Mouse (Mus musculus) heart, postnatal 4 days (tissue): Measurements from ENCODE around the gene Prkca. TPM values are rescaled to one million over a fixed set of nuclear protein-coding genes. Genes with fewer than 3 reads are reported as not detected.

Experiments
- DNase-seq: peaks from one replicate; pipeline ENCODE4 v3.0.0; 2021
- total RNA-seq, 2 experiments: library from RNA; stranded (reverse); gene quantifications; 2 replicates each; pipeline ENCODE4 v1.2.3; 2021

The Prkca gene
- total RNA-seq, 2 experiments from 2014 or later, result 52.2 to 57.1 TPM

DNA sequence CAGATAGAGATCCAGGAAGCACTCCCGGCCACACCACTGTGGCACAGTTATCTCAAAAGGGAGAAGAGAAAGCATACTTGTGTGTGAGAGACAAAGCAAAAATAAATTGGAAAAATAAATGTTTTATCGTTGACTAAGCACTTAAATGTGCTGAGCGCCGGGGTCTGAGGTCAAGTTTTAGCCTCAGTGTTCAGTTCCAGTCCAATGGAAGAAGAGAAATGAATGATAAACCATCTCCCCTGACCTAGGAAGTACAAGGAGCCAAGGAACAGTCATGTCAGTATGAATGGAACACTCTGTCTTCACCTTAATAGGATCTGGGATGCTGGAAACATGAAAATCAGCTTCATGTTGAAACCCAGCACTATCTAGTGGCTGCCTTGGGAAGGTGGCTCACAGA lies 113.6 kb downstream of the Prkca start:
- no peak for DNase-seq

GRCm38 (mm10) chr11:108229176-108229946 lies 114.4 kb downstream of the Prkca start:
- DNase-seq, result no peak

- no peak for DNase-seq
Observed at GRCm38 (mm10) chr11:108228497-108228896, 115.2 kb downstream of the Prkca start.

GRCm38 (mm10) chr11:108226248-108226647 lies 117.5 kb downstream of the Prkca start:
- DNase-seq, result no peak

- no peak for DNase-seq
Observed at GRCm38 (mm10) chr11:108224233-108224973, 119.3 kb downstream of the Prkca start.

GRCm38 (mm10) chr11:108223613-108224232 lies 120.0 kb downstream of the Prkca start:
- no peak for DNase-seq

- no peak for DNase-seq
Observed at GRCm38 (mm10) chr11:108223154-108223553, 120.6 kb downstream of the Prkca start.

- DNase-seq, result no peak
Observed at GRCm38 (mm10) chr11:108222616-108223015, 121.1 kb downstream of the Prkca start.

GRCm38 (mm10) chr11:108222026-108222425 lies 121.7 kb downstream of the Prkca start:
- DNase-seq, result no peak

- DNase-seq, result no peak
Observed at GRCm38 (mm10) chr11:108221124-108221835, 122.4 kb downstream of the Prkca start.

GRCm38 (mm10) chr11:108220605-108221004 lies 123.1 kb downstream of the Prkca start:
- no peak for DNase-seq

- no peak for DNase-seq
Observed at GRCm38 (mm10) chr11:108217043-108217442, 126.7 kb downstream of the Prkca start.

DNA sequence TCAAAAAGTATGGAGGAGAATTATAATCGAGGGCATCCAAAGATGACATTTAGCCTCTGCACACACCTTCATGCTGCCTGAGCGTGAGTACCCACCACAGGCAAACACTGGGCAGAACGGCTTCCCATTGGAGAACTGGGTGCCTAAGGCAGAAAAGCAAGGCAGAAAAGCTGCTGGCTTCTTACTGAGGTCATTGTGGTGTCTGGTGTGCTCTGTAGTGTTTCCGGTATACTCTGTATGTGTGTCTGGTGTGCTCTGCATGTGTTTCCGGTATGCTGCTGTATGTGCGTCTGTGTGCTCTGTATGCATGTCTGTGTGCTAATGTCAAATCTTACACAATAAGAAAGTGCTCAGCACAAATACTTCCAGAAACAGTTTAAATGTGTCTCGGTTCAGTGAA lies 127.7 kb downstream of the Prkca start:
- no peak for DNase-seq

GRCm38 (mm10) chr11:108215466-108215865 lies 128.3 kb downstream of the Prkca start:
- peak; percentile 84 for DNase-seq

DNA sequence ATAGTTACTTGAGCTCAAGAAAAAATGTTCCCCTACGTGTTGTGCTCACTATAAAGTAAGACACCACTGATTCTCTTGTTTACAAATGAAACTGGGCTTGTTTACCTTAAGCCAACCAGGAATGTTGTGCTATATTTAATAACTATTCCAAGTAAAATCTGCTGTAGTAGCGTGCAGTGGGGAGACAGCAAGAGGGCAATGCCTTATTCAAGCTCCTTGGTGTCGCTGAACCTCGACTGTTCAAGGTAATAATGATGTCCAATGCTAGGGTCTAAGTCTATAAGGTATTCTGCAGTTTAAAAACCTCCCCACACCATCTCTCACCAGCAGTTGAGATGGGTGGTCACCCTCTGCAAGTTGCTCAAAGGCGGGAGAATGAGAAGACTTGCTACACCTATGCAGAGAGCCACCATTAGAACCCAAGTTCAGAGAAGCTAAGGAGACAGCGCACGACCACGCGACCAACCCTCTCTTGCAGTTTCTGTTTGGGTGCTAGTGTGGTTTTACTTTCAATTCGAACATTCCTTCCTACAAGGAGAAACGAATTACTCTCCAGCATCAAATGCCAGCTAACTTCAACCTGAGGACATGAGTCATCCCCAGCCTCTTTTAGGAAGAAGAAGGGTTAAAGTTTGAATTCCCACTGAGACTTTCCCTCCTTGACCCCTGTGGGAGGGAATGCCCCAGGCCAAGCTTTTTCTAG lies 129.1 kb downstream of the Prkca start:
- no peak for DNase-seq

DNA sequence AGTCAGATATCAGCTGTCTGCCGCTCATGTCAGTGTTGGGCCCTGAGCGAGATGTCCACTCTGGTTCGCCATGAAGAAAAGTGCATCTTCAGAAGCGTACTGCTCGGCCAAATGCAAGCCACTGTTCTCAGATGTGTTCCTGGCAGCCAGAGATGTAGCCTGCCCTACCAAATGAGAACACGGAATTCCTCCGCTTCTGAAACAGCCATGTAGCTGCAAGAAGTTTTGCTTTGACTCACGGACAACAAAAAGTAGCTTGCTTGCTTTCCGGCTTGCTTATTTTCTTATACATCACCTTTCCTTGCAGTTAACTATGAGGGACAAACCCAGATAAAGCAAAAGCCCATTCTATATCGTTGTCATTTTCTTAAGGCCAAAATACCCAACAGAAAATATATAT lies 129.9 kb downstream of the Prkca start:
- no peak for DNase-seq

DNA sequence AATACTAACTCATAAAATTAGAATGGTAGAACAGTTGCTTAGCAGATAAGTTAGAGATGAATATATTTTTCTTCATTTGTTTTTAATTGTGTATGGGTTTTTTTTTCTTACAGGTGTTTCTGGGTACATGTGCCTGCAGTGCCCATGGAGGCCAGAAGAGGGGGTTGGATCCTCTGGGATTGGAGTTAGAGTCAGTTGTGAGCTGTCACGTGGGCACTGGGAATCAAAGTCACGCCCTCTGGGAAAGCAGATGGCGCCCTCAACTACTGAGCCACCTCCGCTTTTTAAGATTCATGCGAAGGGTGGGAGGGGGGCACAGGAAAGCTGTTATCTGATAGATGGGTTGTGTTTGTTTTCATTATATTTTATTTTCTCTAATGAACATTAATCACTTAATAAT lies 131.1 kb downstream of the Prkca start:
- no peak for DNase-seq

GRCm38 (mm10) chr11:108212030-108212429 lies 131.7 kb downstream of the Prkca start:
- DNase-seq, result no peak

DNA sequence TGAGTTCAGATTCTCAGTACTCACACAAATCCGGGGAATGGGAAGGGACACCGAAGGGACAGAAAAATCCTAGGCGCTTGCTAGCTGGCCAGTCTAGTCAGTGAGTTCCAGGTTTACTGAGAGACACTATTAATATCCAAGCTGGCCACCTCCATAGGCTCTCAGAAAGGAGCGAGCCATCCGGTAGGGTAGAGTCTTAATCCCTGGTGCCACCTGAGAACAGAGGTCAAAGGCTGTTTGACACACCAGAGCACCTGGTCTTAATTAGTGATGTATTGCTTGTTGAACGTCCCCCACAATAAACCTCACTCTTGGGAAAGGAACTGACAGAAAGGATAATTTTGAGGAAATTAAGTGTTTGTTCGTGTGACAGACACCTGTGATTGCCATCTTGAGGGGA lies 133.0 kb downstream of the Prkca start:
- DNase-seq, result no peak

DNA sequence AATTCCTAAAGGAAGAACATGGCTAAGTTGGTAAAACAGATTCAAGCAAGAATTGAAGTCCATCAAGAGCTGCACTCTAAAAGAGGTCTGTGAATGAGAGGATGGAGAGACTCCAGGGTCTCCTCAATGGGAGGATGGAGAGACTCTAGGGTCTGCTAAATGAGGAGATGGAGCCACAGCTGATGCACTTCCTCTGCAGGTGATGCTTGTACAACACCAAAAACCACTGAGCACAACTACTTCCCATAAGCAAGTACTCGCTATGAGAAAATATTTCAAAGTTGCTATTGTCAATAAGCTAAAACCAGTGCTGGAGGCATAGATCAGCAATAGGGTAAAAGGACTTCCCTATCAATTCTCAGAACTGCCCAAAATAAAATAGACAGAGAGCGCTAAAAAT lies 137.1 kb downstream of the Prkca start:
- DNase-seq, result no peak

DNA sequence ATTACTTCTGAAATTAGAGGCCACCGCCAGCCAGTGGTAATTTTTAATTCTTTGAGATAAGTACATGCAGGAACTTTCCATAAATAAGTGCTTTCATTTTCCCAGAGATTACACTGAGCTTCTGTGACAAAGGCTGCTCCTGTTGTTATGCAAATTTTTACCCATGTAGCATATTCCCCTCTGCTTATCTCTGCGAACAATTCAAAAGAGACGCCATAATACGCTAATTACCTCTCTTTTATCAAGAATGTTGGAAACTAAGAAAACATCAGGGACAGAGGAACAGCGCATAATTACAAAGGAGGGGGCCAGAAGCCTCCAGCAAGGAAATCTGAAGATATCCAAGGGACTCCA lies 138.9 kb downstream of the Prkca start:
- DNase-seq, result no peak

- no peak for DNase-seq
Observed at GRCm38 (mm10) chr11:108204202-108204894, 139.4 kb downstream of the Prkca start.
